Mouse (Mus musculus) brain, embryonic 18.5 days (tissue): ENCODE results near the gene Gm10282.

ENCODE experiments used
- DNase-seq: peaks from one replicate; pipeline ENCODE4 v3.0.0-alpha.2; 2012; ENCODE audit warnings: low read depth, low spot score

Gm10282 gene

GRCm38 (mm10) chr8:72261431-72261830, 43.6 kb downstream of the Gm10282 start:
- no peak for DNase-seq

GRCm38 (mm10) chr8:72261019-72261418, 44.0 kb downstream of the Gm10282 start:
- DNase-seq: peak; percentile 28

- DNase-seq: no peak
Observed at GRCm38 (mm10) chr8:72260585-72260984, 44.5 kb downstream of the Gm10282 start.

GRCm38 (mm10) chr8:72259862-72260261, 45.2 kb downstream of the Gm10282 start:
- DNase-seq: no peak

- no peak for DNase-seq
Observed at GRCm38 (mm10) chr8:72257902-72258238, 47.2 kb downstream of the Gm10282 start.

GRCm38 (mm10) chr8:72257171-72257901, 47.7 kb downstream of the Gm10282 start:
- DNase-seq: no peak
